Comparison of ENCODE assay signal across 35 mouse cellular contexts in genomic region chr13:59642818-59643217, GRCm38 (mm10). TPM values are rescaled to one million over a fixed set of nuclear protein-coding genes. Genes with fewer than 3 reads are reported as not detected.
DNase-seq lines count a peak whose midpoint lies in the region; ATAC-seq and TF ChIP-seq lines count a peak whose summit lies in the region.
"Had no signal": no experiment of that assay in that cellular context is flagged by ENCODE, and none has a peak within 500 bp of the region (broad histone marks: within the 10 kb centered on the region; RNA-seq: fewer than 3 reads in every experiment).

No protein-coding gene starts in this region.

- peak; percentile 98 for TF ChIP-seq EP300 in liver, embryonic 14.5 days (IDR thresholded peaks at IDR 0.05; ENCODE audit: low read depth)

- no peak for DNase-seq in heart, adult 8-10 months (ENCODE audit: low spot score)
- DNase-seq in liver, embryonic 14.5 days (ENCODE audit: low read depth in 3 of 3, low spot score in 3 of 3), result peak; percentile 76 to 80 (median 76)
- DNase-seq in lung, postnatal 25 days (ENCODE audit: low spot score), result no peak
- no peak for DNase-seq in heart, embryonic 10.5 days (ENCODE audit: low spot score)
- DNase-seq: adrenal gland, postnatal 36 days; cerebellum, adult 18-20 months; cerebellum, postnatal 14 days; gastrocnemius, adult 2 months; heart, postnatal 36 days; kidney, adult 9 months; kidney, postnatal 14 days; right cerebral cortex, postnatal 25 days; thymus, adult 2 months; thymus, postnatal 4 days had no signal

- 0 out of 2 replicates have a peak, but pooled peaks cover 3% of the 10 kb centered on the region for H3K36me3 ChIP-seq in heart, embryonic 11.5 days (ENCODE audit: control insufficient read depth, insufficient read depth, low read length)
- H3K36me3 ChIP-seq in liver, embryonic 14.5 days (replicated peaks; ENCODE audit: control insufficient read depth, insufficient read depth, low read depth), result peaks cover 38% of the 10 kb centered on the region
- H3K36me3 ChIP-seq in stomach, embryonic 16.5 days (ENCODE audit: control insufficient read depth, insufficient read depth, low read length), result no peaks in the 10 kb centered on the region; the same call in 1 of the 2 replicates
- peaks cover 55% of the 10 kb centered on the region for H3K36me3 ChIP-seq in heart, embryonic 10.5 days

- ATAC-seq in heart, embryonic 11.5 days (replicated peaks; ENCODE audit: insufficient number of reproducible peaks, low FRiP score, low TSS enrichment), result peak; percentile 59; the same call in 1 of the 2 replicates
- ATAC-seq in erythroid progenitor cell, adult 5-6 weeks (replicated peaks; ENCODE audit: low FRiP score, poor library complexity, severe bottlenecking), result peak; percentile 82
- peak; percentile 94 for ATAC-seq in liver, embryonic 14.5 days (ENCODE audit: insufficient read depth)
- peak; percentile 54; the same call in 1 of the 2 replicates for ATAC-seq in stomach, embryonic 16.5 days (ENCODE audit: insufficient read depth, low FRiP score)
- no peak for ATAC-seq in CD4-positive, CD25-positive, alpha-beta regulatory T cell, adult 4 months
- ATAC-seq: forebrain, embryonic 13.5 days; inflammation-experienced regulatory T-cells, adult 6 months; lung, postnatal 0 days; midbrain, embryonic 13.5 days had no signal

- no peak overlapping the region for H3K4me2 ChIP-seq in heart, embryonic 11.5 days
- H3K4me2 ChIP-seq in liver, embryonic 14.5 days (ENCODE audit: low read depth), result peak overlapping the region; percentile 57
- H3K4me2 ChIP-seq in stomach, embryonic 16.5 days (ENCODE audit: low read depth, low read length), result no peak overlapping the region
- H3K4me2 ChIP-seq: embryonic facial prominence, embryonic 12.5 days; forebrain, embryonic 13.5 days; hindbrain, embryonic 14.5 days; midbrain, embryonic 13.5 days had no signal

- TF ChIP-seq CTCF in liver, embryonic 14.5 days (IDR thresholded peaks at IDR 0.05; ENCODE audit: low read depth), result peak; percentile 21; the same call in 1 of the 2 replicates

- no peaks in the 10 kb centered on the region for H3K27me3 ChIP-seq in heart, embryonic 11.5 days (ENCODE audit: control insufficient read depth, insufficient read depth, low read length)
- H3K27me3 ChIP-seq in liver, embryonic 14.5 days (ENCODE audit: control insufficient read depth, insufficient read depth, low read length), result no peaks in the 10 kb centered on the region
- H3K27me3 ChIP-seq in stomach, embryonic 16.5 days (ENCODE audit: control insufficient read depth, insufficient read depth, low read length), result no peaks in the 10 kb centered on the region
- H3K27me3 ChIP-seq in heart, embryonic 10.5 days (ENCODE audit: insufficient read depth, poor library complexity, severe bottlenecking), result no peaks in the 10 kb centered on the region
- H3K27me3 ChIP-seq: embryonic facial prominence, embryonic 12.5 days; forebrain, embryonic 13.5 days; midbrain, embryonic 13.5 days had no signal

- H3K4me1 ChIP-seq in heart, embryonic 11.5 days (ENCODE audit: control insufficient read depth, insufficient read depth, low read length), result peaks cover 48% of the 10 kb centered on the region
- peaks cover 47 to 53% of the 10 kb centered on the region in 2 experiments for H3K4me1 ChIP-seq in liver, embryonic 14.5 days (replicated peaks; ENCODE audit: control insufficient read depth in 2 of 2, insufficient read depth in 2 of 2, low read length in 1 of 2)
- no peaks in the 10 kb centered on the region for H3K4me1 ChIP-seq in stomach, embryonic 16.5 days (ENCODE audit: control insufficient read depth, insufficient read depth, low read length)
- H3K4me1 ChIP-seq in heart, embryonic 10.5 days, result peaks cover 51% of the 10 kb centered on the region
- H3K4me1 ChIP-seq: forebrain, embryonic 13.5 days; limb, embryonic 10.5 days had no signal

- H3K9ac ChIP-seq in heart, embryonic 11.5 days (ENCODE audit: low read depth, low read length), result no peak overlapping the region
- no peak overlapping the region for H3K9ac ChIP-seq in liver, embryonic 14.5 days (replicated peaks)
- H3K9ac ChIP-seq in stomach, embryonic 16.5 days (ENCODE audit: low read length), result no peak overlapping the region
- H3K9ac ChIP-seq: embryonic facial prominence, embryonic 12.5 days; forebrain, embryonic 13.5 days; hindbrain, embryonic 14.5 days; midbrain, embryonic 13.5 days had no signal

- no peak overlapping the region for H3K4me3 ChIP-seq in heart, embryonic 11.5 days (ENCODE audit: low read depth, low read length)
- H3K4me3 ChIP-seq in liver, embryonic 14.5 days (ENCODE audit: insufficient read depth in 1 of 2, low read depth in 2 of 2, low read length in 2 of 2), result no peak overlapping the region
- no peak overlapping the region for H3K4me3 ChIP-seq in stomach, embryonic 16.5 days (replicated peaks; ENCODE audit: low read length)
- no peak overlapping the region for H3K4me3 ChIP-seq in heart, embryonic 10.5 days
- H3K4me3 ChIP-seq: embryonic facial prominence, embryonic 12.5 days; erythroblast, embryonic 14.5 days; forebrain, embryonic 13.5 days; gastrocnemius, adult 2 months; layer of hippocampus, adult 2 months; limb, embryonic 10.5 days; midbrain, embryonic 13.5 days had no signal

- no peaks in the 10 kb centered on the region for H3K9me3 ChIP-seq in heart, embryonic 11.5 days (replicated peaks; ENCODE audit: control insufficient read depth, low read length)
- no peaks in the 10 kb centered on the region for H3K9me3 ChIP-seq in liver, embryonic 14.5 days (ENCODE audit: control insufficient read depth, low read length)
- H3K9me3 ChIP-seq in stomach, embryonic 16.5 days (replicated peaks; ENCODE audit: control insufficient read depth, low read length), result no peaks in the 10 kb centered on the region
- H3K9me3 ChIP-seq in heart, embryonic 10.5 days, result no peaks in the 10 kb centered on the region
- H3K9me3 ChIP-seq: embryonic facial prominence, embryonic 12.5 days; forebrain, embryonic 13.5 days; limb, embryonic 10.5 days; midbrain, embryonic 13.5 days had no signal

- H3K27ac ChIP-seq in heart, embryonic 11.5 days (ENCODE audit: low read depth, low read length), result peak overlapping the region; percentile 47; the same call in 1 of the 2 replicates
- H3K27ac ChIP-seq in liver, embryonic 14.5 days, result peak overlapping the region; percentile 88
- H3K27ac ChIP-seq in stomach, embryonic 16.5 days (ENCODE audit: low read length), result no peak overlapping the region
- no peak overlapping the region for H3K27ac ChIP-seq in heart, embryonic 10.5 days
- H3K27ac ChIP-seq: embryonic facial prominence, embryonic 12.5 days; forebrain, embryonic 13.5 days; gastrocnemius, adult 2 months; hindbrain, embryonic 14.5 days; layer of hippocampus, adult 2 months; limb, embryonic 10.5 days; midbrain, embryonic 13.5 days had no signal

- WGBS in heart, embryonic 11.5 days (ENCODE audit: insufficient replicate concordance), result 40% methylated on average over 2 of the region's 2 CpGs
- 5% methylated on average over 2 of the region's 2 CpGs for WGBS in liver, embryonic 14.5 days (ENCODE audit: insufficient replicate concordance)
- 67% methylated on average over 2 of the region's 2 CpGs for whole genome bisulfite sequencing in stomach, embryonic 16.5 days
- WGBS in heart, embryonic 10.5 days, result 48% methylated on average over 2 of the region's 2 CpGs

RNA-seq across cellular contexts. Expression of gene Golm1, which starts 32.8 kb away (rescaled TPM):
- polyA plus RNA-seq in heart, embryonic 11.5 days (2014; fragmentation: Nextera tagmentation; extraction: Ambion mirVana), result 64.8 and 68.7 TPM in 2 replicates
- total RNA-seq in heart, adult 8-10 months (2022), result 10 to 100 TPM; 12.3 to 17.9 (median 14.4) TPM
- total RNA-seq in erythroid progenitor cell, adult 5-6 weeks (2015; ENCODE audit: low replicate concordance), result 45.0 and 46.1 TPM in 2 replicates
- 78.4 and 80.5 TPM in 2 replicates for total RNA-seq in erythroid progenitor cell, adult 5-6 weeks (2017; ENCODE audit: low replicate concordance)
- 19.8 and 25.5 TPM in 2 replicates for polyA plus RNA-seq in liver, embryonic 14.5 days (2012; rRNA removed)
- 43.3 and 44.8 TPM in 2 replicates for polyA plus RNA-seq in liver, embryonic 14.5 days (2014; fragmentation: Nextera tagmentation; extraction: Ambion mirVana)
- 89.8 and 108 TPM in 2 replicates for polyA plus RNA-seq in stomach, embryonic 16.5 days (2015; fragmentation: Nextera tagmentation; extraction: Ambion mirVana)
- polyA plus RNA-seq in CD4-positive, CD25-positive, alpha-beta regulatory T cell, adult 4 months (2017; shearing (Covaris generic)), result 10 to 100 TPM; 38.6 to 45.1 TPM
- 72.4 and 74.5 TPM in 2 replicates for polyA plus RNA-seq in heart, embryonic 10.5 days (2016; fragmentation: Nextera tagmentation; extraction: Ambion mirVana)

RNA-seq across cellular contexts. Expression of gene 4921517D22Rik, which starts 51.1 kb away (rescaled TPM):
- polyA plus RNA-seq in heart, embryonic 11.5 days (2014; fragmentation: Nextera tagmentation; extraction: Ambion mirVana), result not detected in 2 replicates
- total RNA-seq in heart, adult 8-10 months (2022), result not detected
- not detected in 2 replicates for total RNA-seq in erythroid progenitor cell, adult 5-6 weeks (2015; ENCODE audit: low replicate concordance)
- total RNA-seq in erythroid progenitor cell, adult 5-6 weeks (2017; ENCODE audit: low replicate concordance), result not detected in 2 replicates
- polyA plus RNA-seq in liver, embryonic 14.5 days (2012; rRNA removed), result not detected in 2 replicates
- not detected in 2 replicates for polyA plus RNA-seq in liver, embryonic 14.5 days (2014; fragmentation: Nextera tagmentation; extraction: Ambion mirVana)
- not detected in 2 replicates for polyA plus RNA-seq in stomach, embryonic 16.5 days (2015; fragmentation: Nextera tagmentation; extraction: Ambion mirVana)
- polyA plus RNA-seq in CD4-positive, CD25-positive, alpha-beta regulatory T cell, adult 4 months (2017; shearing (Covaris generic)), result not detected
- not detected in 2 replicates for polyA plus RNA-seq in heart, embryonic 10.5 days (2016; fragmentation: Nextera tagmentation; extraction: Ambion mirVana)
- total RNA-seq: adrenal gland, adult 18-20 months; adrenal gland, postnatal 36 days; gastrocnemius, adult 2 months; heart, postnatal 36 days; layer of hippocampus, adult 2 months; layer of hippocampus, postnatal 25 days; liver, adult 2 months; monocyte, adult 5-6 weeks had no signal
- polyA plus RNA-seq: embryonic facial prominence, embryonic 12.5 days; erythroblast, embryonic 14.5 days; forebrain, embryonic 13.5 days; frontal cortex, adult 2 months; heart, embryonic 14.5 days; hindbrain, embryonic 14.5 days; inflammation-experienced regulatory T-cells, adult 6 months; limb, embryonic 10.5 days; liver, adult 2 months; lung, postnatal 0 days; midbrain, embryonic 13.5 days; spleen, adult 2 months; stomach, embryonic 14.5 days; thymus, adult 2 months had no signal

RNA-seq across cellular contexts. Expression of gene Naa35, which starts 57.8 kb away (rescaled TPM):
- 67.0 and 68.4 TPM in 2 replicates for polyA plus RNA-seq in heart, embryonic 11.5 days (2014; fragmentation: Nextera tagmentation; extraction: Ambion mirVana)
- 10 to 100 TPM; 77.4 to 98.8 (median 91.4) TPM for total RNA-seq in heart, adult 8-10 months (2022)
- total RNA-seq in erythroid progenitor cell, adult 5-6 weeks (2015; ENCODE audit: low replicate concordance), result 23.8 and 28.5 TPM in 2 replicates
- 47.2 and 53.1 TPM in 2 replicates for total RNA-seq in erythroid progenitor cell, adult 5-6 weeks (2017; ENCODE audit: low replicate concordance)
- polyA plus RNA-seq in liver, embryonic 14.5 days (2012; rRNA removed), result 12.0 and 12.6 TPM in 2 replicates
- polyA plus RNA-seq in liver, embryonic 14.5 days (2014; fragmentation: Nextera tagmentation; extraction: Ambion mirVana), result 23.2 and 27.1 TPM in 2 replicates
- polyA plus RNA-seq in stomach, embryonic 16.5 days (2015; fragmentation: Nextera tagmentation; extraction: Ambion mirVana), result 73.0 and 87.5 TPM in 2 replicates
- 10 to 100 TPM; 85.9 to 96.8 TPM for polyA plus RNA-seq in CD4-positive, CD25-positive, alpha-beta regulatory T cell, adult 4 months (2017; shearing (Covaris generic))
- polyA plus RNA-seq in heart, embryonic 10.5 days (2016; fragmentation: Nextera tagmentation; extraction: Ambion mirVana), result 78.9 and 92.6 TPM in 2 replicates

RNA-seq across cellular contexts. Expression of gene Agtpbp1, which starts 57.8 kb away (rescaled TPM):
- polyA plus RNA-seq in heart, embryonic 11.5 days (2014; fragmentation: Nextera tagmentation; extraction: Ambion mirVana), result 13.7 and 14.7 TPM in 2 replicates
- 100 to 1,000 TPM; 109 to 172 (median 146) TPM for total RNA-seq in heart, adult 8-10 months (2022)
- total RNA-seq in erythroid progenitor cell, adult 5-6 weeks (2015; ENCODE audit: low replicate concordance), result 35.7 and 83.4 TPM in 2 replicates
- 45.5 and 71.2 TPM in 2 replicates for total RNA-seq in erythroid progenitor cell, adult 5-6 weeks (2017; ENCODE audit: low replicate concordance)
- polyA plus RNA-seq in liver, embryonic 14.5 days (2012; rRNA removed), result 4.8 and 5.3 TPM in 2 replicates
- polyA plus RNA-seq in liver, embryonic 14.5 days (2014; fragmentation: Nextera tagmentation; extraction: Ambion mirVana), result 9.6 and 10.3 TPM in 2 replicates
- polyA plus RNA-seq in stomach, embryonic 16.5 days (2015; fragmentation: Nextera tagmentation; extraction: Ambion mirVana), result 17.4 and 18.1 TPM in 2 replicates
- polyA plus RNA-seq in CD4-positive, CD25-positive, alpha-beta regulatory T cell, adult 4 months (2017; shearing (Covaris generic)), result 10 to 100 TPM; 18.8 to 22.3 TPM
- polyA plus RNA-seq in heart, embryonic 10.5 days (2016; fragmentation: Nextera tagmentation; extraction: Ambion mirVana), result 8.8 and 14.4 TPM in 2 replicates

Comparison
In these comparisons a context has a peak if more than half of its experiments do, and no peak if none do; other contexts are left out.
1. H3K27ac ChIP-seq: peak in heart, embryonic 11.5 days (single experiment) and liver, embryonic 14.5 days (single experiment); none in stomach, embryonic 16.5 days (single experiment) and heart, embryonic 10.5 days (single experiment).
2. DNase-seq: peak in liver, embryonic 14.5 days (3 of 3); none in heart, adult 8-10 months (single experiment), lung, postnatal 25 days (single experiment) and heart, embryonic 10.5 days (single experiment).